Mouse (Mus musculus): ENCODE measurements around the gene Fos. TPM values are rescaled to one million over a fixed set of nuclear protein-coding genes. Genes with fewer than 3 reads are reported as not detected.

Gene Fos
- 5.4 and 5.9 TPM in 2 replicates for polyA plus RNA-seq (2015; fragmentation: Nextera tagmentation; extraction: Ambion mirVana)

DNA sequence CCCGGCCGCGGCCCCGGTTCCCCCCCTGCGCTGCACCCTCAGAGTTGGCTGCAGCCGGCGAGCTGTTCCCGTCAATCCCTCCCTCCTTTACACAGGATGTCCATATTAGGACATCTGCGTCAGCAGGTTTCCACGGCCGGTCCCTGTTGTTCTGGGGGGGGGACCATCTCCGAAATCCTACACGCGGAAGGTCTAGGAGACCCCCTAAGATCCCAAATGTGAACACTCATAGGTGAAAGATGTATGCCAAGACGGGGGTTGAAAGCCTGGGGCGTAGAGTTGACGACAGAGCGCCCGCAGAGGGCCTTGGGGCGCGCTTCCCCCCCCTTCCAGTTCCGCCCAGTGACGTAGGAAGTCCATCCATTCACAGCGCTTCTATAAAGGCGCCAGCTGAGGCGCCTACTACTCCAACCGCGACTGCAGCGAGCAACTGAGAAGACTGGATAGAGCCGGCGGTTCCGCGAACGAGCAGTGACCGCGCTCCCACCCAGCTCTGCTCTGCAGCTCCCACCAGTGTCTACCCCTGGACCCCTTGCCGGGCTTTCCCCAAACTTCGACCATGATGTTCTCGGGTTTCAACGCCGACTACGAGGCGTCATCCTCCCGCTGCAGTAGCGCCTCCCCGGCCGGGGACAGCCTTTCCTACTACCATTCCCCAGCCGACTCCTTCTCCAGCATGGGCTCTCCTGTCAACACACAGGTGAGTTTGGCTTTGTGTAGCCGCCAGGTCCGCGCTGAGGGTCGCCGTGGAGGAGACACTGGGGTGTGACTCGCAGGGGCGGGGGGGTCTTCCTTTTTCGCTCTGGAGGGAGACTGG, at the start of gene Fos:
Gene Fos (plus strand): TSS at position 410 of the 817 bp plus-strand sequence.
- peak; percentile 83 for ATAC-seq (replicated peaks; ENCODE audit: insufficient number of reproducible peaks, insufficient read depth, low FRiP score, low read depth)
- Histone ChIP-seq H3K27ac (peak within 1 kb of the TSS; percentile 91), H3K27me3 (peaks cover 9% of the 10 kb centered on the region), H3K4me1 (replicated peaks) (peaks cover 37% of the 10 kb centered on the region), H3K4me2 (peak within 1 kb of the TSS; percentile 96), H3K9me3 (replicated peaks) (no peaks in the 10 kb centered on the region), H3K4me3 (peak within 1 kb of the TSS; percentile 61), H3K36me3 (no peaks in the 10 kb centered on the region), H3K9ac (peak within 1 kb of the TSS; percentile 61)
- WGBS = under 1% methylated on average over 56 of the region's 56 CpGs

DNA sequence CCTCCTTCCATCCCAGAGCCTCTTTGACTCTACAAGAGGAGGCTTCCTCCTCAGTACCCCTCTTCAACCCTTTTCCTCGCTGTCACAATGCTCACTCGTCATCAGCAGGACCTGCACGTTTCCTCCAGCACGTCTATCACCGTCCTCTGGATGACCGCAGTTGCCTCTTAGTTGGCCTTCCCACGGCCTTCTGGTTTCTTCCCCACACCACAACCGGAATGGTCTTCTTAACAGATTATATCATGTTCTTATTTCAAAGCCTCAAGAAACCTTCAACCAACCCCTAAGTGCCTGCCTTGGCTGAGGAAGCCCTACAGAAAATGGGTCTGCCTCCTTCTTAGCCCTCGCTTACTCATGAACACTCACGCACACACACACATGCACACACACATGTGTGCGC, 48.0 kb upstream of the Fos start:
- Histone ChIP-seq H3K36me3 (no peaks in the 10 kb centered on the region), H3K27me3 (no peaks in the 10 kb centered on the region), H3K27ac (no peak overlapping the region), H3K4me2 (no peak overlapping the region), H3K4me3 (no peak overlapping the region), H3K9me3 (replicated peaks) (no peaks in the 10 kb centered on the region), H3K4me1 (replicated peaks) (peaks cover 26% of the 10 kb centered on the region), H3K9ac (no peak overlapping the region)
- 64% methylated on average over 11 of the region's 11 CpGs for WGBS
- ATAC-seq (replicated peaks; ENCODE audit: insufficient number of reproducible peaks, insufficient read depth, low FRiP score, low read depth) = no peak

DNA sequence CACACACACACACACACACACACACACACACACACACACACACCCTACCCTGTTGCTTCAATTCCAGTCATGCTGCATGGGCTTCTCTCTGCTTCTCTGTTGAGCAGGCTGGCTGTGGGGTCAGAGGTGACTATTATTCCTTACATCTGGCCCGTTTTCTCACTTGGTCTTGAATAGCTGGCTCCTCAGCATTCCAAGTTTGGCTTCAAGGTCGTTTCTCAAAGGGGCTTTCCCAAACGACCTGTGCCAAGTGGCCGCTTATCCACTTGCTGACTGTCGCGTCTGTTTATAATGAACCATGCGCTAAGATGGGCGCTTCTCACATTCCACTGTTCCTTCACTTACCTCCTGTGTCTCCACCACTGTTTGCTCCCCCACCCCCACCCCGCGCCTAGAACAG, 47.6 kb upstream of the Fos start:
- H3K4me1 ChIP-seq (replicated peaks) = peaks cover 27% of the 10 kb centered on the region
- no peaks in the 10 kb centered on the region for H3K27me3 ChIP-seq
- no peak overlapping the region for H3K9ac ChIP-seq
- no peaks in the 10 kb centered on the region for H3K9me3 ChIP-seq (replicated peaks)
- no peak overlapping the region for H3K4me2 ChIP-seq
- no peaks in the 10 kb centered on the region for H3K36me3 ChIP-seq
- H3K27ac ChIP-seq = no peak overlapping the region
- no peak overlapping the region for H3K4me3 ChIP-seq
- 40% methylated on average over 10 of the region's 10 CpGs for WGBS
- ATAC-seq (replicated peaks; ENCODE audit: insufficient number of reproducible peaks, insufficient read depth, low FRiP score, low read depth) = no peak

DNA sequence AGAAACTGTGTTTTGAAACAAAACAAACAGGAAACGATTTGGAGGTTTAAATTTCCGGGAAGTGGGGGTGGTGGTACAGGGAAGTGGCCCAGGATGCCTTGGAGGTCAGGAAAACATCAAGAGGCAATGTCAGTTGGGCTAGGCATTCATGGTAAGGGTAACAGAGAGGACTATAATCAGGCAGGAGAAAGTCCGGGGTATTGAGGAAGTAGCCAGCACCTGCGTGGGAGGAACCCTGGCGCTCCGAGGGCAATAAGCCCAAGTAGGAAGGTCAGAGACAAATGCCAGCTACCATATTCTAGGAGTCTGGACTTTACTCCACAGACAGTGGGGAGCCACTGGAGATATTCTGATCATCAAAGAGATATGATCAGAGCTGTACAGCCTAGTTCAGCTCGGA, 45.9 kb upstream of the Fos start:
- H3K4me3 ChIP-seq = no peak overlapping the region
- H3K27me3 ChIP-seq = no peaks in the 10 kb centered on the region
- 70% methylated on average over 7 of the region's 7 CpGs for WGBS
- ATAC-seq (replicated peaks; ENCODE audit: insufficient number of reproducible peaks, insufficient read depth, low FRiP score, low read depth) = no peak
- H3K4me1 ChIP-seq (replicated peaks) = peaks cover 27% of the 10 kb centered on the region
- H3K27ac ChIP-seq = no peak overlapping the region
- no peaks in the 10 kb centered on the region for H3K9me3 ChIP-seq (replicated peaks)
- no peaks in the 10 kb centered on the region for H3K36me3 ChIP-seq
- H3K4me2 ChIP-seq = no peak overlapping the region
- H3K9ac ChIP-seq = no peak overlapping the region

DNA sequence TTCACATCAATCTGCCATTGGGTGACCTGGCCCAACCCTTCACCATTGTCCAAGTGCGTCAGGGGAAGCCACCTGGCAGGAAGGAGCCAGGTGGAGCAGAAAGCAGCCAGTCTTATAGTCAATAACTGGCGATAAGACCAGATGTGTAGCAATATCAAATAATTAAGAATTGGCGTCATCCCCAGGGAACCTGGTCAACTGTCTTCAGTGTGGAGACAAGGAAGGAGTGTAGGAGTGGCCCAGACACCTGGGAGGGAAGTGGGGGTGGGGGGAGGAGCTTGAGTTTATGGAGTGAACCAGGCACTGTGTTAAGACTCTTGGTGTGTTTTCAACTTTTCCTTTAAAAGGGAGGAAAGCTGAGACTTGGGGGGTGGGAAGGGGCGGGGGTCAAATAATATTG, 43.7 kb upstream of the Fos start:
- no peak overlapping the region for H3K4me2 ChIP-seq
- H3K27ac ChIP-seq = no peak overlapping the region
- H3K9ac ChIP-seq = no peak overlapping the region
- peaks cover 36% of the 10 kb centered on the region for H3K4me1 ChIP-seq (replicated peaks)
- no peaks in the 10 kb centered on the region for H3K27me3 ChIP-seq
- H3K4me3 ChIP-seq = no peak overlapping the region
- ATAC-seq (replicated peaks; ENCODE audit: insufficient number of reproducible peaks, insufficient read depth, low FRiP score, low read depth) = no peak
- WGBS = 74% methylated on average over 4 of the region's 4 CpGs
- no peaks in the 10 kb centered on the region for H3K36me3 ChIP-seq
- H3K9me3 ChIP-seq (replicated peaks) = no peaks in the 10 kb centered on the region

DNA sequence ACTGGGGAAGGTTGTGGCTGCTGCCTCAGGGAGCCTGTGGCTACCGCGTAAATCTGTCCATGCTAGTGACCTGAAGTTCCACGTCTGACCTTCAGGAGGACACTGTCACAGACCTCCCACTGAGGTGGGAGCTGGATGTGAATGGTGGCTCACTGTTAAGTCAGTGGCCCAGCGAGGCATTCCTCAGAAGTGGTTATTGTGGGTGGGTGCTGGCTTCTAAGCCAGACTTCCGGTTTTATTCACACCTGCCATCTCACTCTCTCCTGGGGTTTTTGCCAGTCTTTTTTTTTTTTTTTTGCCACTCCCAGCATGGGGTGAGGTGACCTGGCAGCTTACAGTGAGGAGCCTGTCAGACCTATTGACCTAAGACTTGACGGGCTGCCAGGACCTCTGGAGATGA, 43.3 kb upstream of the Fos start:
- Histone ChIP-seq H3K4me1 (replicated peaks) (peaks cover 39% of the 10 kb centered on the region), H3K9me3 (replicated peaks) (no peaks in the 10 kb centered on the region), H3K4me2 (no peak overlapping the region), H3K27ac (no peak overlapping the region), H3K27me3 (no peaks in the 10 kb centered on the region), H3K9ac (no peak overlapping the region), H3K36me3 (no peaks in the 10 kb centered on the region), H3K4me3 (no peak overlapping the region)
- ATAC-seq (replicated peaks; ENCODE audit: insufficient number of reproducible peaks, insufficient read depth, low FRiP score, low read depth) = no peak
- 35% methylated on average over 6 of the region's 6 CpGs for WGBS

DNA sequence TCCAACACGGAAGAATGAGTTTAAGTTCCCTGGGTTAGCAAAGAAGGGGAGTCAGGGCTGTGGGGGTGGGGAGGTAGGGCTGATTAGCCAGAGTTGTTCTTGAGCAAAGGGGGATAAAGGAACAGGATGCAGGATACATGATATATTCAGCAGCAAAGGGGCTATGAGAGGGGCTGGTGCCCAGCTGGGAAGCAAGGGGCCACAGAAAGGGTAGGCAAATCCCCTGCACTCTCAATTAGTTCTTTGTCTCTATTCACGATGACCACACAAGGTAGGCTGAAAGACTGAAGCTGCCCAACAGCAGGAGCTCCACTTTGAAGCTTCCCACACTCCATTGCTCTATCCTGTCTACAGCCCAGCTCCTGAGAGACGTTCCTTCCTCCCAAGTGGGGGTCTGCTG, 39.8 kb upstream of the Fos start:
- Histone ChIP-seq H3K4me1 (replicated peaks) (peaks cover 51% of the 10 kb centered on the region), H3K27ac (no peak overlapping the region), H3K27me3 (no peaks in the 10 kb centered on the region), H3K4me3 (no peak overlapping the region), H3K36me3 (no peaks in the 10 kb centered on the region), H3K4me2 (no peak overlapping the region), H3K9ac (no peak overlapping the region), H3K9me3 (replicated peaks) (no peaks in the 10 kb centered on the region)
- no peak for ATAC-seq (replicated peaks; ENCODE audit: insufficient number of reproducible peaks, insufficient read depth, low FRiP score, low read depth)
- 43% methylated on average over 3 of the region's 3 CpGs for WGBS

DNA sequence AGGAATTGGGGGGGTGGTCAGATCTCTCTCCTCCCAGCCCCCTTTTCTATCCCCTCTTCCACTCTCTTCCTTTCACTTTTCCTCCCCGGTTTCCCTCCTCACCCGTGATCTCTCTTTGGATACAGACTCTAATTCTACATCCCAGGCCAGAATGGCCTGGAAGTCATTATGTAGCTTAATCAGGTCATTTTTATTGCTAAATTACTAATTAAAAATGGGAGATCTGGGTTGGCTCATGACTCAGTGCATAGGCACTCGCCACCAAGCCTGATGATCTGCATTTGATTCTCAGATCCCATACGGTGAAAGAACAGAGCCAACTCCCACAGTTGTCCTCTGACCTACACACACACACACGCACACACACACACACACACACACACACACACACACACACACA, 39.2 kb upstream of the Fos start:
- no peak for ATAC-seq (replicated peaks; ENCODE audit: insufficient number of reproducible peaks, insufficient read depth, low FRiP score, low read depth)
- Histone ChIP-seq H3K4me2 (no peak overlapping the region), H3K4me1 (replicated peaks) (peaks cover 48% of the 10 kb centered on the region), H3K4me3 (no peak overlapping the region), H3K27me3 (no peaks in the 10 kb centered on the region), H3K27ac (0 out of 2 replicates have a peak overlapping the region, but pooled peaks have one; percentile 88), H3K36me3 (no peaks in the 10 kb centered on the region), H3K9me3 (replicated peaks) (no peaks in the 10 kb centered on the region), H3K9ac (no peak overlapping the region)
- WGBS = 66% methylated on average over 5 of the region's 5 CpGs

DNA sequence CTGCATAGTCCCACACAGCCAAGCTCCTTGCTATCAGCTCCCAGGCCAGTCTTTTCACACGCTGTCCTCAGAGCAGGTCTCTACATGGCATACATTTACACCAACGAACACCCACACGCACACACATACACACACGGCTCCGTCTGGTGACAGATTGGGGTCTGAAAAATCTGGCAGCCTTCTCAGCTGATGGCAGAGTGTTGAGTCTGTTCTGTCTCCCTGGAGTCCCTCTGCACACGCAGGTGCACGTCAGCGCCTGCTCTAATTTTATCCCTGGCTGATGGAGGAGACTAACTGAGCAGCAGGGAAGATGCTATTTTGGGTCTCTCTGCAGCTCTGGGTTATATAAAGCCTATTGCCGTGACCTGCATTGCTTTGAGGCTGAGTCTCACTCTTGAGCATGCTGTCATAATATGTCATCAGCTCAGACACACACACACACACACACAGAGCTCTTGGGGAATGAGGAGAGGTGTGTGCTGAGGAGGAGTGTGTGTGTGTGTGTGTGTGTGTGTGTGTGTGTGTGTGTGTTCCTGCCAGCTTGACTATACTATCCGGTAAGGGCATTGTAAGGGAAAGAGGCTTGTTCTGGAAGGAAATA, 37.6 kb upstream of the Fos start:
- WGBS = 16% methylated on average over 10 of the region's 10 CpGs
- no peaks in the 10 kb centered on the region for H3K36me3 ChIP-seq
- 0 out of 2 replicates have a peak overlapping the region, but pooled peaks have one; percentile 4 for H3K4me3 ChIP-seq
- peak overlapping the region; percentile 88 for H3K27ac ChIP-seq
- 0 out of 2 replicates have a peak overlapping the region, but pooled peaks have one; percentile 5 for H3K9ac ChIP-seq
- H3K27me3 ChIP-seq = no peaks in the 10 kb centered on the region
- peak overlapping the region; percentile 45 for H3K4me2 ChIP-seq
- peak; percentile 93 for ATAC-seq (replicated peaks; ENCODE audit: insufficient number of reproducible peaks, insufficient read depth, low FRiP score, low read depth)
- H3K9me3 ChIP-seq (replicated peaks) = no peaks in the 10 kb centered on the region
- peaks cover 40% of the 10 kb centered on the region for H3K4me1 ChIP-seq (replicated peaks)

DNA sequence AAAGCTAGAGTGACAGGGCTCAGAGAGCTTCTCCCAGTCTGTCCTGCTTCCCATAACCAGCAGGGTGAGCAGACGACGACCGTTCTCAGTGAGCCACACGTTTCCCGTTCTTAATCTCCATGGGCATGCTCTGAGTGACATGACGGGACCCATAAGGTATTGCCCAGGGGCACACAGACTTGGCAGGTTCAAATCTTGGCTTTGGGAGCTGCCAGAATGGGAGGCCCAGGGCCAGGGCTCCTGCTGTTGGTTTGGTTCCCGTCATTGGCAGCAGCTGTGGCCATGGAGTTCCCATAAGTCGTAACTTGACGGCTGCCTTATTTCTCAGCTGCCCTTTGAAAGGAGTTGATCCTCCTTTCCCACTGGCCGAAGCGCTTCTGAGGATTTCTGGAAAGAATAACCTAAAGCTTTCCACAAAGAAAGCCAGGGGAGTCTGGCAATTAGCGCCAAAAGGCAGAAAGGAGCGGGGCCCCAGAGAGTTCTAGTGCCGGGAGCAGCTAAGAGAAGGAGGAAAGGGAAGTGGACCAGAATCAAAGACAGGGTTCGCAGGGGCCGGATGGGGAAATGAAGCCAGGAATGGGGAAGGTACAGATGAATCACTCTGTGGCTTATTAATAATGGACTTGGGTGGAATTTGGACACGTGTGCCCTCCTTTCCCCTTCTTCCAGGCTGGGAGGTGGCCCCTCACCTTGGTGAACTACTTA, 36.4 kb upstream of the Fos start:
- H3K9me3 ChIP-seq (replicated peaks) = no peaks in the 10 kb centered on the region
- peaks cover 40% of the 10 kb centered on the region for H3K4me1 ChIP-seq (replicated peaks)
- no peak overlapping the region for H3K4me2 ChIP-seq
- H3K9ac ChIP-seq = no peak overlapping the region
- peak overlapping the region; percentile 88 for H3K27ac ChIP-seq
- H3K36me3 ChIP-seq = no peaks in the 10 kb centered on the region
- no peak for ATAC-seq (replicated peaks; ENCODE audit: insufficient number of reproducible peaks, insufficient read depth, low FRiP score, low read depth)
- H3K27me3 ChIP-seq = no peaks in the 10 kb centered on the region
- 44% methylated on average over 17 of the region's 17 CpGs for WGBS
- no peak overlapping the region for H3K4me3 ChIP-seq

DNA sequence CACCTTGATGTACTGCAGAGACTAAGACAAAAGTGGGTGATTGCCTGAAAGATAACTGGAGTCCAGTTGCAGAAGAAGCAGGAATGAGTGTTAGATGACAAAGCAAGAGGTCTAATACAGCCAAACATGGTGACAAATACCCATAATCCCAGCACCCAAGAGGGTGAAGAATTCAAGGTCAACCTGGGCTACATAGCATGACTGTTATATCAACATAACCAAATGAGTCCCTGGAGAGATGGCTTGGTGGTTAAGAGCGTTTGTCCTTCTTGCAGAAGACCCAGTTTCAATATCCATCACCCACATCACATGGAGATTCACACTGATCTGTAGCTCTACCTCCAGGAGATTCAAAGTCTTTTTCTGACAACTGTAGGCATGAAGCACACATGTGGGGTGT, 30.2 kb upstream of the Fos start:
- Histone ChIP-seq H3K4me3 (no peak overlapping the region), H3K4me1 (replicated peaks) (peaks cover 20% of the 10 kb centered on the region), H3K36me3 (no peaks in the 10 kb centered on the region), H3K9ac (no peak overlapping the region), H3K9me3 (replicated peaks) (no peaks in the 10 kb centered on the region), H3K27me3 (no peaks in the 10 kb centered on the region), H3K27ac (no peak overlapping the region), H3K4me2 (no peak overlapping the region)
- 79% methylated on average over 1 of the region's 1 CpGs for WGBS
- no peak for ATAC-seq (replicated peaks; ENCODE audit: insufficient number of reproducible peaks, insufficient read depth, low FRiP score, low read depth)

Measured in heart, embryonic 15.5 days (tissue).